Comparison of ENCODE assay signal across 30 mouse cellular contexts in genomic region chr6:71583198-71583597, GRCm38 (mm10). TPM values are rescaled to one million over a fixed set of nuclear protein-coding genes. Genes with fewer than 3 reads are reported as not detected.
DNase-seq lines count a peak whose midpoint lies in the region; ATAC-seq and TF ChIP-seq lines count a peak whose summit lies in the region.
"Had no signal": no experiment of that assay in that cellular context is flagged by ENCODE, and none has a peak within 500 bp of the region (broad histone marks: within the 10 kb centered on the region; RNA-seq: fewer than 3 reads in every experiment).

No protein-coding gene starts in this region.

- H3K9me3 ChIP-seq in forebrain, embryonic 16.5 days (ENCODE audit: control insufficient read depth, low read length) = no peaks in the 10 kb centered on the region
- no peaks in the 10 kb centered on the region for H3K9me3 ChIP-seq in forebrain, embryonic 12.5 days
- no peaks in the 10 kb centered on the region for H3K9me3 ChIP-seq in hindbrain, embryonic 14.5 days (ENCODE audit: control insufficient read depth, low read length)
- H3K9me3 ChIP-seq in hindbrain, embryonic 13.5 days = no peaks in the 10 kb centered on the region
- H3K9me3 ChIP-seq: embryonic facial prominence, embryonic 12.5 days; embryonic facial prominence, embryonic 15.5 days; G1E; heart, embryonic 10.5 days; heart, embryonic 13.5 days; hindbrain, embryonic 12.5 days had no signal

- H3K36me3 ChIP-seq in forebrain, embryonic 16.5 days (ENCODE audit: control insufficient read depth, insufficient read depth) = peaks cover 17% of the 10 kb centered on the region
- peaks cover 35% of the 10 kb centered on the region for H3K36me3 ChIP-seq in forebrain, embryonic 12.5 days (replicated peaks)
- peaks cover 61% of the 10 kb centered on the region for H3K36me3 ChIP-seq in hindbrain, embryonic 14.5 days (replicated peaks; ENCODE audit: control insufficient read depth, insufficient read depth)
- H3K36me3 ChIP-seq in hindbrain, embryonic 13.5 days = peaks cover 48% of the 10 kb centered on the region

- no peak overlapping the region for H3K4me3 ChIP-seq in forebrain, embryonic 16.5 days (replicated peaks; ENCODE audit: low read length)
- H3K4me3 ChIP-seq in forebrain, embryonic 12.5 days (replicated peaks) = no peak overlapping the region
- H3K4me3 ChIP-seq in hindbrain, embryonic 14.5 days (replicated peaks; ENCODE audit: low read length) = no peak overlapping the region
- no peak overlapping the region for H3K4me3 ChIP-seq in hindbrain, embryonic 13.5 days
- no peak overlapping the region for H3K4me3 ChIP-seq in layer of hippocampus, adult 2 months
- H3K4me3 ChIP-seq: embryonic facial prominence, embryonic 12.5 days; embryonic facial prominence, embryonic 15.5 days; heart, adult 2 months; heart, embryonic 10.5 days; heart, embryonic 13.5 days; hindbrain, embryonic 12.5 days had no signal

- TF ChIP-seq CTCF in layer of hippocampus, adult 2 months (conservative IDR thresholded peaks at IDR 0.05) = no peak

- no peaks in the 10 kb centered on the region for H3K27me3 ChIP-seq in forebrain, embryonic 16.5 days (replicated peaks; ENCODE audit: control insufficient read depth, insufficient read depth, low read length)
- H3K27me3 ChIP-seq in forebrain, embryonic 12.5 days = no peaks in the 10 kb centered on the region
- no peaks in the 10 kb centered on the region for H3K27me3 ChIP-seq in hindbrain, embryonic 14.5 days (ENCODE audit: control insufficient read depth, insufficient read depth, low read length)
- H3K27me3 ChIP-seq in hindbrain, embryonic 13.5 days = no peaks in the 10 kb centered on the region
- H3K27me3 ChIP-seq: CH12.LX; embryonic facial prominence, embryonic 12.5 days; embryonic facial prominence, embryonic 15.5 days; heart, embryonic 13.5 days; hindbrain, embryonic 12.5 days; Patski had no signal

- H3K4me2 ChIP-seq in forebrain, embryonic 16.5 days (ENCODE audit: low read length) = no peak overlapping the region
- no peak overlapping the region for H3K4me2 ChIP-seq in forebrain, embryonic 12.5 days
- H3K4me2 ChIP-seq in hindbrain, embryonic 14.5 days (replicated peaks) = no peak overlapping the region
- no peak overlapping the region for H3K4me2 ChIP-seq in hindbrain, embryonic 13.5 days
- H3K4me2 ChIP-seq: embryonic facial prominence, embryonic 12.5 days; embryonic facial prominence, embryonic 15.5 days; heart, embryonic 13.5 days; hindbrain, embryonic 12.5 days had no signal

- no peaks in the 10 kb centered on the region; the same call in 1 of the 2 replicates for H3K4me1 ChIP-seq in forebrain, embryonic 16.5 days (replicated peaks; ENCODE audit: control insufficient read depth, insufficient read depth, low read length)
- H3K4me1 ChIP-seq in forebrain, embryonic 12.5 days = no peaks in the 10 kb centered on the region
- no peaks in the 10 kb centered on the region for H3K4me1 ChIP-seq in hindbrain, embryonic 14.5 days (replicated peaks; ENCODE audit: control insufficient read depth, insufficient read depth, low read length)
- no peaks in the 10 kb centered on the region for H3K4me1 ChIP-seq in hindbrain, embryonic 13.5 days (replicated peaks)
- H3K4me1 ChIP-seq: embryonic facial prominence, embryonic 12.5 days; embryonic facial prominence, embryonic 15.5 days; heart, embryonic 10.5 days; heart, embryonic 13.5 days; hindbrain, embryonic 12.5 days had no signal

- 45% methylated on average over 4 of the region's 4 CpGs for WGBS in forebrain, embryonic 16.5 days
- WGBS in forebrain, embryonic 12.5 days = 66% methylated on average over 4 of the region's 4 CpGs
- 69% methylated on average over 4 of the region's 4 CpGs for WGBS in hindbrain, embryonic 14.5 days
- WGBS in hindbrain, embryonic 13.5 days = 80% methylated on average over 4 of the region's 4 CpGs

- no peak overlapping the region for H3K27ac ChIP-seq in forebrain, embryonic 16.5 days (ENCODE audit: low read length)
- no peak overlapping the region for H3K27ac ChIP-seq in forebrain, embryonic 12.5 days
- H3K27ac ChIP-seq in hindbrain, embryonic 14.5 days = no peak overlapping the region
- H3K27ac ChIP-seq in hindbrain, embryonic 13.5 days = no peak overlapping the region
- peak overlapping the region; percentile 69 for H3K27ac ChIP-seq in layer of hippocampus, adult 2 months
- H3K27ac ChIP-seq: embryonic facial prominence, embryonic 12.5 days; embryonic facial prominence, embryonic 15.5 days; heart, adult 2 months; heart, embryonic 10.5 days; heart, embryonic 13.5 days; hindbrain, embryonic 12.5 days had no signal

- peak; percentile 54 for ATAC-seq in forebrain, embryonic 16.5 days
- ATAC-seq in forebrain, embryonic 12.5 days (ENCODE audit: low FRiP score) = no peak
- ATAC-seq in hindbrain, embryonic 14.5 days (ENCODE audit: low FRiP score) = peak; percentile 11; the same call in 1 of the 2 replicates
- ATAC-seq in hindbrain, embryonic 13.5 days (ENCODE audit: low FRiP score) = no peak
- ATAC-seq: forebrain, embryonic 14.5 days; intestine, postnatal 0 days; Patski had no signal

- H3K9ac ChIP-seq in forebrain, embryonic 16.5 days (replicated peaks; ENCODE audit: low read depth, low read length) = no peak overlapping the region
- no peak overlapping the region for H3K9ac ChIP-seq in forebrain, embryonic 12.5 days
- no peak overlapping the region for H3K9ac ChIP-seq in hindbrain, embryonic 14.5 days
- H3K9ac ChIP-seq in hindbrain, embryonic 13.5 days = no peak overlapping the region
- H3K9ac ChIP-seq: embryonic facial prominence, embryonic 12.5 days; embryonic facial prominence, embryonic 15.5 days; heart, embryonic 13.5 days; hindbrain, embryonic 12.5 days had no signal

- DNase-seq in hindbrain, embryonic 14.5 days (ENCODE audit: low spot score) = no peak
- no peak for DNase-seq in layer of hippocampus, adult 2 months (ENCODE audit: low spot score in 2 of 2)
- no peak for DNase-seq in layer of hippocampus, postnatal 25 days (ENCODE audit: extremely low spot score in 1 of 2, low spot score in 1 of 2)
- peak; percentile 35 for DNase-seq in brain, adult 2 months (ENCODE audit: low read depth, low spot score)
- no peak for DNase-seq in cerebellum, postnatal 4 days (ENCODE audit: low spot score in 2 of 2)
- DNase-seq: adrenal gland, postnatal 10 days; adrenal gland, postnatal 36 days; B cell, adult 2 months; cerebellum, adult 18-20 months; cerebellum, adult 9-10 months; cerebellum, postnatal 14 days; gastrocnemius, postnatal 10 days; gastrocnemius, postnatal 36 days; heart, adult 2 months; heart, postnatal 14 days; heart, postnatal 4 days; kidney, adult 2 months had no signal

RNA-seq across cellular contexts. Expression of gene Chmp3, which starts 39.6 kb away (rescaled TPM):
- polyA plus RNA-seq in forebrain, embryonic 16.5 days (2015; fragmentation: Nextera tagmentation; extraction: Ambion mirVana) = 66.8 and 70.1 TPM in 2 replicates
- polyA plus RNA-seq in forebrain, embryonic 12.5 days (2016; fragmentation: Nextera tagmentation; extraction: Ambion mirVana) = 44.3 and 49.4 TPM in 2 replicates
- polyA plus RNA-seq in hindbrain, embryonic 14.5 days (2014; fragmentation: Nextera tagmentation; extraction: Ambion mirVana) = 52.8 and 57.5 TPM in 2 replicates
- polyA plus RNA-seq in hindbrain, embryonic 13.5 days (2015; fragmentation: Nextera tagmentation; extraction: Ambion mirVana) = 53.9 and 55.0 TPM in 2 replicates
- 100 to 1,000 TPM in 1 of 2 experiments, 10 to 100 TPM in 1; 99.7 to 109 TPM for total RNA-seq in layer of hippocampus, adult 2 months (2021)
- total RNA-seq in layer of hippocampus, postnatal 25 days (2021) = 10 to 100 TPM; 83.6 to 97.4 TPM

RNA-seq across cellular contexts. Expression of gene Kdm3a, which starts 49.6 kb away (rescaled TPM):
- polyA plus RNA-seq in forebrain, embryonic 16.5 days (2015; fragmentation: Nextera tagmentation; extraction: Ambion mirVana) = 60.1 and 67.5 TPM in 2 replicates
- 102 TPM in 2 replicates for polyA plus RNA-seq in forebrain, embryonic 12.5 days (2016; fragmentation: Nextera tagmentation; extraction: Ambion mirVana)
- polyA plus RNA-seq in hindbrain, embryonic 14.5 days (2014; fragmentation: Nextera tagmentation; extraction: Ambion mirVana) = 30.1 and 32.1 TPM in 2 replicates
- polyA plus RNA-seq in hindbrain, embryonic 13.5 days (2015; fragmentation: Nextera tagmentation; extraction: Ambion mirVana) = 52.0 and 54.3 TPM in 2 replicates
- 10 to 100 TPM; 44.4 to 49.0 TPM for total RNA-seq in layer of hippocampus, adult 2 months (2021)
- 10 to 100 TPM; 35.1 to 38.5 TPM for total RNA-seq in layer of hippocampus, postnatal 25 days (2021)

Comparison
In these comparisons a context has a peak if more than half of its experiments do, and no peak if none do; other contexts are left out.
1. ATAC-seq: peak in forebrain, embryonic 16.5 days (single experiment) and hindbrain, embryonic 14.5 days (single experiment); none in forebrain, embryonic 12.5 days (single experiment) and hindbrain, embryonic 13.5 days (single experiment).